Mouse (Mus musculus) megakaryocyte, embryonic 14.5 days (primary cell): ENCODE data around the gene Zfp318. TPM values are rescaled to one million over a fixed set of nuclear protein-coding genes. Genes with fewer than 3 reads are reported as not detected.

Source experiments
- H3K27me3 ChIP-seq: replicated peaks from 2 replicates; pipeline ENCODE3; 2012; ENCODE audit warnings: inconsistent platforms
- H3K36me3 ChIP-seq: replicated peaks from 2 replicates; pipeline ENCODE3; 2012; ENCODE audit warnings: low read length, inconsistent platforms, mixed read lengths
- H3K4me1 ChIP-seq: 2 replicates; pipeline ENCODE4 v1.6.1; 2012; ENCODE audit warnings: inconsistent platforms
- H3K4me3 ChIP-seq: replicated peaks from 2 replicates; pipeline ENCODE3; 2012; ENCODE audit warnings: moderate library complexity, mild to moderate bottlenecking, inconsistent platforms
- H3K9me3 ChIP-seq: 2 replicates; pipeline ENCODE4 v1.6.1; 2012; ENCODE audit warnings: inconsistent platforms
- FLI1 ChIP-seq: IDR thresholded peaks from 2 replicates; pipeline ENCODE4 v1.6.1; 2012; ENCODE audit warnings: low read length, inconsistent platforms, mixed read lengths
- GATA1 ChIP-seq: IDR thresholded peaks from 3 replicates; pipeline ENCODE4 v1.6.1; 2012; ENCODE audit warnings: mixed read lengths, low read length, inconsistent platforms, borderline replicate concordance
- polyA plus RNA-seq: library from polyadenylated mRNA; stranded (reverse); fragments of >175 nt; gene quantifications from 2 replicates; pipeline ENCODE4 v1.2.3, GENCODE M21; 2012; ENCODE audit warnings: low replicate concordance; ENCODE audit not compliant: insufficient read depth

The Zfp318 gene
- polyA plus RNA-seq, 1 experiment, result 0.84 TPM

GRCm38 (mm10) chr17:46461347-46461746 lies 77.8 kb downstream of the Zfp318 start:
- Histone ChIP-seq H3K27me3 (peaks cover 91% of the 10 kb centered on the region), H3K36me3 (no peaks in the 10 kb centered on the region), H3K4me3 (no peak overlapping the region), H3K9me3 (peaks cover 2% of the 10 kb centered on the region; the same call in 1 of the 2 replicates), H3K4me1 (peaks cover 21% of the 10 kb centered on the region)
- TF ChIP-seq FLI1 (no peak), GATA1 (no peak)

GRCm38 (mm10) chr17:46462226-46462625 lies 78.7 kb downstream of the Zfp318 start:
- Histone ChIP-seq H3K4me1 (peaks cover 20% of the 10 kb centered on the region), H3K4me3 (no peak overlapping the region), H3K27me3 (peaks cover 92% of the 10 kb centered on the region), H3K36me3 (no peaks in the 10 kb centered on the region), H3K9me3 (no peaks in the 10 kb centered on the region)
- TF ChIP-seq GATA1 (no peak), FLI1 (no peak)

GRCm38 (mm10) chr17:46467830-46468229 lies 84.3 kb downstream of the Zfp318 start:
- Histone ChIP-seq H3K27me3 (peaks cover 85% of the 10 kb centered on the region), H3K9me3 (no peaks in the 10 kb centered on the region), H3K36me3 (no peaks in the 10 kb centered on the region), H3K4me3 (no peak overlapping the region), H3K4me1 (peaks cover 7% of the 10 kb centered on the region)
- TF ChIP-seq FLI1 (no peak), GATA1 (no peak)

Other genes with a start within 250 kb of the Zfp318 start
- not detected in 2 replicates for gene Rsph9, start 239.5 kb upstream of the Zfp318 start, polyA plus RNA-seq
- 8.8 and 18.5 TPM in 2 replicates for gene Mad2l1bp, start 230.2 kb upstream of the Zfp318 start, polyA plus RNA-seq
- 65.9 and 69.9 TPM in 2 replicates for gene Gtpbp2, start 222.7 kb upstream of the Zfp318 start, polyA plus RNA-seq
- 0.35 and 1.6 TPM in 2 replicates for gene Polh, start 181.1 kb upstream of the Zfp318 start, polyA plus RNA-seq
- gene Xpo5, start 180.9 kb upstream of the Zfp318 start, polyA plus RNA-seq, result 2.1 and 4.5 TPM in 2 replicates
- gene Polr1c, start 135.7 kb upstream of the Zfp318 start, polyA plus RNA-seq, result 10.9 TPM in 1 of 2 replicates, not detected in the other
- 213 and 264 TPM in 2 replicates for gene Yipf3, start 135.7 kb upstream of the Zfp318 start, polyA plus RNA-seq
- gene Lrrc73, start 130.2 kb upstream of the Zfp318 start, polyA plus RNA-seq, result 3.6 and 5.3 TPM in 2 replicates
- 42.7 and 59.0 TPM in 2 replicates for gene Tjap1, start 100.7 kb upstream of the Zfp318 start, polyA plus RNA-seq
- gene Dlk2, start 86.3 kb upstream of the Zfp318 start, polyA plus RNA-seq, result not detected in 2 replicates
- gene Abcc10, start 55.4 kb upstream of the Zfp318 start, polyA plus RNA-seq, result 6.4 and 13.4 TPM in 2 replicates
- not detected in 2 replicates for gene Crip3, start 45.2 kb downstream of the Zfp318 start, polyA plus RNA-seq
- gene Slc22a7, start 54.7 kb downstream of the Zfp318 start, polyA plus RNA-seq, result not detected in 2 replicates
- gene Ttbk1, start 103.9 kb downstream of the Zfp318 start, polyA plus RNA-seq, result 0.06 and 0.60 TPM in 2 replicates
- 6.5 and 14.6 TPM in 2 replicates for gene Dnph1, start 113.0 kb downstream of the Zfp318 start, polyA plus RNA-seq
- gene Cul9, start 162.7 kb downstream of the Zfp318 start, polyA plus RNA-seq, result 2.4 and 6.0 TPM in 2 replicates
- gene Srf, start 172.4 kb downstream of the Zfp318 start, polyA plus RNA-seq, result 148 and 196 TPM in 2 replicates
- gene Ptk7, start 245.8 kb downstream of the Zfp318 start, polyA plus RNA-seq, result 6.7 and 13.6 TPM in 2 replicates